Mouse (Mus musculus): Measurements from ENCODE around the gene B830017H08Rik.

DNA sequence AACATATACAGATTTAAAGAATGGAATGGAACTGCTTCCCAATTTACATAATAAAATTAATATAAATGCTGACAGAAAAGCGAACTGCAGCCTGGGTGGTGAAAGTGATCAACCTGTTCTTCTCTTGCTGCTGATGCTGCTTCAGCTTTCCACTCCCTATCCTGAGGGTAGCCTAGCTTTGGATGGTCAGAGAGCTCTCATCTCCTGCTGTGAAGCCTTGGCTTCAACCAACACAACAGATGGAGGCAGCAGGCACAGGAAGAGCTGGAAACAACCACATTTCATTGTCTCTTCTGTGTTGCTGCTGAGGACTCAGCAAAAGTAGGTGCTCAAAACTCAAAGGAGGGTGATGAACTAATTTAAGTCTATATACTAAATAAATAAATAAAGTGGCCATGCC lies 18.9 kb downstream of the B830017H08Rik start:
- TF ChIP-seq ZC3H11A (IDR thresholded peaks at IDR 0.05; ENCODE audit: borderline replicate concordance, low read depth, low read length) (no peak), MAFK (IDR thresholded peaks at IDR 0.05; ENCODE audit: insufficient read depth, low read depth, low read length) (no peak), CHD2 (IDR thresholded peaks at IDR 0.05; ENCODE audit: low read depth, low read length) (no peak), HCFC1 (IDR thresholded peaks at IDR 0.05; ENCODE audit: borderline replicate concordance, insufficient read depth, low read length) (no peak)
